Mouse (Mus musculus) embryonic facial prominence, embryonic 10.5 days (tissue): ENCODE data around the gene E030018B13Rik. TPM values are rescaled to one million over a fixed set of nuclear protein-coding genes. Genes with fewer than 3 reads are reported as not detected.

Experiments used
- DNase-seq: peaks from one replicate; pipeline ENCODE4 v3.0.0-alpha.2; 2017; ENCODE audit warnings: low spot score
- H3K27ac ChIP-seq: fragments of 300-500 bp; sonication (generic); replicated peaks from 2 replicates; pipeline ENCODE4 v1.5.1; 2016; ENCODE audit warnings: mild to moderate bottlenecking
- H3K27me3 ChIP-seq: fragments of 300-500 bp; sonication (generic); replicated peaks from 2 replicates; pipeline ENCODE4 v1.6.1; 2016; ENCODE audit warnings: low read depth, mild to moderate bottlenecking; ENCODE audit not compliant: poor library complexity, severe bottlenecking
- H3K36me3 ChIP-seq: fragments of 300-500 bp; sonication (generic); replicated peaks from 2 replicates; pipeline ENCODE4 v1.6.1; 2016; ENCODE audit warnings: mild to moderate bottlenecking, moderate library complexity
- H3K4me1 ChIP-seq: fragments of 300-500 bp; sonication (generic); 2 replicates; pipeline ENCODE4 v1.6.1; 2016
- H3K4me3 ChIP-seq: fragments of 300-500 bp; sonication (generic); 2 replicates; pipeline ENCODE4 v1.5.1; 2016; ENCODE audit warnings: mild to moderate bottlenecking, moderate library complexity
- H3K9me3 ChIP-seq: fragments of 300-500 bp; sonication (generic); 2 replicates; pipeline ENCODE4 v1.6.1; 2016; ENCODE audit warnings: mild to moderate bottlenecking
- WGBS: fragments of 180-500 bp; shearing (Covaris S2); methylation state at CpG from one replicate; pipeline ENCODE4 v1.1.7; 2016; 5-methylcytosine and 5-hydroxymethylcytosine counted together
- polyA plus RNA-seq: library from polyadenylated mRNA; unstranded; fragments of >200 nt; fragmentation: Nextera tagmentation; extraction: Ambion mirVana; gene quantifications from 2 replicates; pipeline ENCODE4 v1.2.1, GENCODE M21; 2016

E030018B13Rik gene
- polyA plus RNA-seq, 1 experiment from 2014 or later = not detected

DNA sequence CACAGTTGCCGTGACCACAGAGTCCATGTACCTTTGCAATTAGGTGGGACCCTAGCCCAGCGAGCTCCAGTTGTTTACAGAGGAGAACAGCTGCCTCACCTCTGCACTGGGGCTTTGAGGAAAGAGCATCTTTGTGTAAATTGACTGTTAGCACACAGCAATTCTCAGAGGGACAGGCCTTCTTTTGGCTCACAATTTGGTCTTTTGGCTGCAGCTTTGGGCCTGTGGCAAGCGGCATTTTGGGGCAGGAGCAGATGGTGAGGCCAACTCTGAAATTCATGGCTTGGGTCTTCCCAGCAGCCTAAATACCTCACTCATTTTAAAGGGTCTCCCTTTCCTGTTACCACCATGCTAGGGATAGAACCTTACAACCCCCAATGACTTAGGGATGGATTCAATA, 32.5 kb downstream of the E030018B13Rik start:
- Histone ChIP-seq H3K27me3 (no peaks in the 10 kb centered on the region), H3K4me1 (peaks cover 14% of the 10 kb centered on the region; the same call in 1 of the 2 replicates), H3K36me3 (no peaks in the 10 kb centered on the region), H3K27ac (no peak overlapping the region), H3K4me3 (no peak overlapping the region), H3K9me3 (no peaks in the 10 kb centered on the region)
- DNase-seq = no peak
- WGBS = 82% methylated on average over 3 of the region's 3 CpGs

DNA sequence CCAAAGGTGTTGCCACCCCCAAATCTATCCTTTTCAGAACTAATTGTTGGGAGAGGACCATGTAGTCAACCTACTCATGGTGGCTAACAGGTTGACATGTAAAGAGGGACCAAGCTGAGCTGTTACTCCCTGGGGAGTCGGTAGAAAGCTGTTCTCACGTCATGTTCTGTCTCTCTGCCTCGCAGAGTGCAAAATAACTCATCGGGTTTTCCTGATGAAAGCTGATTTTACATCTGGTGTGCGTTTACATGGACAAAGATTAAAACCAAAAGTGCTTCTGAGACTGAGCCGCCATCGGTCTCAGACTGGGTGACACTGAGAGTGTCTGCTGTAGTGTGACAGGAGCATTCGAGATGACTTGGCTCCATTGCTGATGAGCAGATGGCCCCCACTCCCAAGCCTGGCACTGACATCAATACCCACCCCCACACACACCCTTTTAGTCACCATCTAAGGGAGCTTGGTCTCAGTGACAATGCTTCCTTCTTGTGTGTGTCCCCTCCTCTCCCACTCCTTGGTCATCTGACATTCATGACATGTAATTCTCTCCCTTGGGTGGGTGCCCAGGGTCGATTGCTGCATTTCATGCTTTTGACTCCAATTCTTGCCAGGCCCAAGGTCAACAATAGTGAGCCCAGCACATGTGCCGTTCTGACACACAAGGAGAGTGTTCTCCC, 34.4 kb downstream of the E030018B13Rik start:
- peaks cover 14% of the 10 kb centered on the region; the same call in 1 of the 2 replicates for H3K4me1 ChIP-seq
- H3K36me3 ChIP-seq = no peaks in the 10 kb centered on the region
- no peak overlapping the region; the same call in 1 of the 2 replicates for H3K27ac ChIP-seq
- DNase-seq = no peak
- H3K9me3 ChIP-seq = no peaks in the 10 kb centered on the region
- no peaks in the 10 kb centered on the region for H3K27me3 ChIP-seq
- WGBS = 78% methylated on average over 10 of the region's 10 CpGs
- no peak overlapping the region for H3K4me3 ChIP-seq

DNA sequence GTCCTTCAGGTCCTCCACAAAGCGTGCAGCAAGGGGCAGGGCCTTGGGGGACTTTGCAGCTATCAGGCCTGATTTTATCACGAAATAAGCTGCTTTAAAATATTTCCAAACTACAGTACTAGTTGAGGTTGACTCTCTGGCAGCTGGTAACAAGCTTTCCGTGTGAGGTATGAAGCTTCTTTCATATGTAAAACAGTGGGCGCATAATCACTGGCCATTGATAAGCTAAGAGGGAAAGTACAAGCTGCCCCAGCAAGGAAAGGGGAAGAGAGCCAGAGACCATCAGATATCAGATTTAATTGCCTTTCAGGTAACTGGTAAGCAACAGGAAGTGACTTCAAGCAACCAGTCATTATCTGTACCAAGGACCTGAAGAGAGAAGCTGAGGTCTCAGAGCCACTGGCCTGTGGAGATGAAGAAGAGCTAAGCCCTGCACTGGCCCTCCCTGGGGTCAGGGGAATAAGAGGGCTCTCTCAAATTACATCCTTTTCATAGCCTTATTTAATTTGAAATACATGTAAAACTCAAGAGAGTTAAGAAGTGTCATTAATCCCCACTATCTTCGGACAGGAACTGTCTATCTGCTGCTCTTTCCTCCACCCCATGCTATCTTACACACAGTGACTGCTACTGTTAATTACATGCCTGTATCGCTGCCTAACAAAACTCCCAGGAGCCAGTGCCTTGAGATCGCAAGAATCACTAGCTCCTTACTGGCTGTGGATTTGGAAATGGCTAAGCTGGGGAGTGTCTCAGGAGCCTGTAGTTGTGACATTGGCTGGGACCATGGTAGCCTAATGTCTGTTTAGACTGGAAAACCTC, 35.6 kb downstream of the E030018B13Rik start:
- DNase-seq = no peak
- WGBS = 57% methylated on average over 7 of the region's 7 CpGs
- H3K4me3 ChIP-seq = no peak overlapping the region
- H3K36me3 ChIP-seq = no peaks in the 10 kb centered on the region
- H3K27ac ChIP-seq = no peak overlapping the region
- no peaks in the 10 kb centered on the region for H3K27me3 ChIP-seq
- H3K9me3 ChIP-seq = no peaks in the 10 kb centered on the region
- peaks cover 24% of the 10 kb centered on the region for H3K4me1 ChIP-seq

DNA sequence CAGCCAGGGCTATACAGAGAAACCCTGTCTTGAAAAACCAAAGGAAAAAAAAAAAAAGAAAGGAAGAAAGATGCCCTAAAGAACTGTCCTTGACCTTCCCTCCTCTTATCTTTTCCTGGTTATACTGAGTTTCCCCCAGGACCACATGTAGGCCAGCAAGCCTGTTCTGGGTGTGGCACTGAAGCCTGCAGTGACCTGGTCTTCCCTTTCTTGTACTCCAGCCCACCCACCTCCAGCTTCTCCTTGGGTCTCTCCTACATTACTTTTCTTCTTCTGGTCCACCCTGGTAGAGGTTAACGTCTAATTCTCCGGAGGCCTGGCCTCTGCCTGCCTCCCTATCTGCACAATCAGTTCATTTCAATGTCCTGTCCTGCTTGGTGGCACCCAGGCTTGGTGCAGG, 38.8 kb downstream of the E030018B13Rik start:
- Histone ChIP-seq H3K4me1 (peaks cover 33% of the 10 kb centered on the region), H3K27me3 (no peaks in the 10 kb centered on the region), H3K36me3 (no peaks in the 10 kb centered on the region), H3K27ac (0 out of 2 replicates have a peak overlapping the region, but pooled peaks have one; percentile 8), H3K4me3 (no peak overlapping the region), H3K9me3 (no peaks in the 10 kb centered on the region)
- no peak for DNase-seq
- WGBS = 78% methylated on average over 2 of the region's 2 CpGs

DNA sequence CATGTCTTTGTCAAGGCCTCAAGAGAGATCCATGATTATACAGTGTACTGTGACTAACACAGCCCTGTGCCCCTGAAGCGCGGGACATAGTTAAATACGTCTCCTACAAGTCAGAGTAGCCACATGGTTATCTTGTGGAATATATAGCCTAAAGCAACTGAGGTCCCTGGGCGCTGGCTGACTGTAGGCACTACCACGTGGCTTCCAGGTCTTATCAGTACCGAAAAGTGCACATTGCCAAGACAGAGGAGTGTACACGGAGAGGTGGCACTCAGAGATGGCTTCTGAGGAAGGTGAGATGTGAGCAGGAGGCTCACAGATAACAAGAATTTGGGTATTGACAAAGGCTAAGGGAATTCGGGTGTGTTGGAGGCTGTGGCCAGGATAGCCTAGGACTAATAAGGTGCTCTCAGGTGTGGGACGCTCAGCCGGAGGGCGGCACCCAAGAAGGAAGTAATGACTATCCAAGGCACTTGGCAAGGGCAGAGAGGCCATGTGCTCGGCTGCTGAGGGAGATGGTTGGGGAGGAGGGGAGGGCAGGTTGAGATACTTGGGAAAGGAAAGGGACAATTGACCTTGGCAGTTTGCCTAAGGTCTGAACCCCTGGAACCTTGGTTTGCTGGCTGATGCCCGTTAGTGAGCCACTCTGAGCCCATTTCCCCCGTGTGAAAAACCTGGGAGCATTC, 39.6 kb downstream of the E030018B13Rik start:
- no peaks in the 10 kb centered on the region for H3K36me3 ChIP-seq
- H3K4me1 ChIP-seq = peaks cover 33% of the 10 kb centered on the region
- peak overlapping the region; percentile 86 for H3K27ac ChIP-seq
- no peaks in the 10 kb centered on the region for H3K9me3 ChIP-seq
- H3K27me3 ChIP-seq = no peaks in the 10 kb centered on the region
- no peak for DNase-seq
- 67% methylated on average over 14 of the region's 14 CpGs for WGBS
- no peak overlapping the region for H3K4me3 ChIP-seq

DNA sequence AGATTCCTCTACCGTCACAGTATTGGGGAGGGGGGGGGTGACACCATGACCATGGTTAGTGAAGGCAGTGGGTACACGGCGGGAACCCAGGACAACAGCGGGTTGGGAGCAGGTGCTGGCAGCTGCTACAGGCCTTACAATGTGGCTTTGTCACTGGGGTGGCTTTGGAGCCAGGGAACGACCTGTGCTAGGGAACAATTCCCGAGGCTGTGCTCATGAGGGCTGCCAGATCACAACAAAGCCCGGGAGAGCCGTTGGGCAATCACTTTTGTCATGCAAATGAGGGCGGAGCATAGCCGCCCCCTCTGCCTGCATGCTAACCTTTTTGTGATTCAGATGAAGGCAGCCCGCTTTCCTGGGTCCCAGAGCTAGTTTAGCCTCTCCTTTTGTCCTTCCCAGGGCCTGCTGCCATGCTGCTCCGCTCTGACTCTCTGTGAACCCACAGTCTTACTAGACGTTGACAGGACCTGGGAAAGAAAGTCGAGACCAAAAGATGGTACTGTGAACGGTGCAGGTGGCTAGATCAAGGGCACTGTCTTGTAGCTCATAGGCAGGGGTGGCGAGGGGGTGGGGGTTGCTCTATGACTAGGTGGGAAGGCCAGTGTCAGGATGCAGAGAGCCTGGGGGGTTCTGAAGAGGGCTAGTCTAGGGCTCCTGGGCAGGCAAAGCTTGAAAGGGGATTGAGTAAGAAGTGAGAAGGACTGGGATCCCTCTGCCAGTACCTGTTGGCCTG, 40.5 kb downstream of the E030018B13Rik start:
- Histone ChIP-seq H3K4me3 (peak overlapping the region; percentile 31), H3K9me3 (no peaks in the 10 kb centered on the region), H3K27me3 (no peaks in the 10 kb centered on the region), H3K36me3 (no peaks in the 10 kb centered on the region), H3K4me1 (peaks cover 28% of the 10 kb centered on the region), H3K27ac (peak overlapping the region; percentile 86)
- 10% methylated on average over 16 of the region's 16 CpGs for WGBS
- peak; percentile 56 for DNase-seq

DNA sequence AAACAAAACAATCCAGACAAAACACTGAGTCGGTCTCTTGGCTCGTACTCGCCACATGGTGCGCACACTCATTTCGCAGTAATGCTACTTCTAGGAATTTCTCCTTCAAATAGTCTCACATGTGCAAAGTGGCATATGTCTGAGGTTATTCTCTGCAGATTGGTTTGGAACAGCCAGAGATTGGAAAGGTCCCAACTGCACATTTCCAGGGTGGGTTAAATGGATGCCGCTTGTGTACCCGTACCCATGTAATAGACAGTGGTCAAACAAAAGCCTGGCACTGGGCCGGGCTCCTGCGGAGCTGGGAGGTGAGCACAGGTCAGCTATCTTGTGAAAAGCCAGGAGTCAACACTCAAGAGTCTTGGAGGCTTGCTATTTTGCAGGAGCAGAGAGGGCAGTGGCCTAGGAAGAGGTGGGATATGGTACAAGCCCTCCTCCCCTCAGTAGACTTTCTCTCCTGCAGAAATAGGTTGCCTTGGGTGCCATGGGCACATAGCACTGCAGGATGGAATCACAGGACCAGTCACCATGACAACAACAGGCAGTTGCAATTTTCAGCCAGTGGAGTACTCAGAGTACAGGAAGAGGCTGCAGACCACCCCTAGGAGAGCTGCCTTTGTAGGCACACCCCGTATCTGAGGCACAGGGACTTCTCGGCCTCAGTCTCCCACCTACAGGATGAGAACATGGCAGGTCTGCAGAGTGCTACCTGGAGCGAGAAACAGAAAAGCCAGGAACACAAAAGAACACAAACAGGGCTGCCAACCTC, 41.4 kb downstream of the E030018B13Rik start:
- Histone ChIP-seq H3K4me1 (peaks cover 24% of the 10 kb centered on the region), H3K9me3 (no peaks in the 10 kb centered on the region), H3K27me3 (no peaks in the 10 kb centered on the region), H3K4me3 (no peak overlapping the region), H3K27ac (peak overlapping the region; percentile 86), H3K36me3 (no peaks in the 10 kb centered on the region)
- 83% methylated on average over 12 of the region's 12 CpGs for WGBS
- DNase-seq = no peak

DNA sequence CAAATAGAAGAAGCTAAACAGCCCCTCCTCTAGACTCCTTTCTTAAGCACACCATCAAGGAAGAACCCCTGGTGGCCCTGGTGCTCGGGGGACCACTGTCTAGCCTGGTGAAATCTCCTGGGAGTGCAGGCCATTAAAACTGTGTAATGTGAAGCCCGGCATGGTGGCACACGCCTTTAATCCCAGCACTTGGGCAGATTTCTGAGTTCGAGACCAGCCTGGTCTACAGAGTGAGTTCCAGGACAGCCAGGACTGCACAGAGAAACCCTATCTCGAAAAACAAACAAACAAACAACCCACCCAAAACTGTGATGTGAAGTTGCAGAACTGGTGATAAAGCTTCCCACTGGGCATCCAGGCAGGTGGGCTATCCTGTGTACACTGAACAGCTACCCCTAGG, 47.0 kb downstream of the E030018B13Rik start:
- Histone ChIP-seq H3K36me3 (no peaks in the 10 kb centered on the region), H3K4me3 (no peak overlapping the region), H3K9me3 (no peaks in the 10 kb centered on the region), H3K27me3 (no peaks in the 10 kb centered on the region), H3K4me1 (peaks cover 8% of the 10 kb centered on the region), H3K27ac (no peak overlapping the region)
- no peak for DNase-seq
- 72% methylated on average over 5 of the region's 5 CpGs for WGBS

DNA sequence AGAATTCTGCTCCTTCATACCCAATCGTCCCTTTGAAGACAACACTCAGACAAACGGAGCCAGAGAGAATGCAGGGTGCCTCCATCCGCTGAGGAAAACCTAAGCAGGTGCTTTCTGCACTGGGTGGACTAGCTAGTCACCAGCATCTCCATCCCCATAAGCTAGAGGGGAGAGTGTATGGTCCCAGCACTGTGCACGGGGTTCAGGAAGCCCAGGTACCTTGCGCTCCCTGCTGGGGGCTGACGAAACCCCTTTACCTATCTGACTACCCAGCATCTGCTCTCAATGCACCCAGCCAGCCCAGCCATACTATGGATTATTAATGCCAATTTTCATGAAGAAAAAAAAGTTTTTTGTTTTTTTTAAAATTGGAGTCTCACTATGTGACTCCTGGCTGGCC, 47.5 kb downstream of the E030018B13Rik start:
- Histone ChIP-seq H3K9me3 (no peaks in the 10 kb centered on the region), H3K27ac (no peak overlapping the region), H3K4me1 (peaks cover 7% of the 10 kb centered on the region), H3K4me3 (no peak overlapping the region), H3K27me3 (no peaks in the 10 kb centered on the region), H3K36me3 (no peaks in the 10 kb centered on the region)
- DNase-seq = no peak
- WGBS = 67% methylated on average over 6 of the region's 6 CpGs

DNA sequence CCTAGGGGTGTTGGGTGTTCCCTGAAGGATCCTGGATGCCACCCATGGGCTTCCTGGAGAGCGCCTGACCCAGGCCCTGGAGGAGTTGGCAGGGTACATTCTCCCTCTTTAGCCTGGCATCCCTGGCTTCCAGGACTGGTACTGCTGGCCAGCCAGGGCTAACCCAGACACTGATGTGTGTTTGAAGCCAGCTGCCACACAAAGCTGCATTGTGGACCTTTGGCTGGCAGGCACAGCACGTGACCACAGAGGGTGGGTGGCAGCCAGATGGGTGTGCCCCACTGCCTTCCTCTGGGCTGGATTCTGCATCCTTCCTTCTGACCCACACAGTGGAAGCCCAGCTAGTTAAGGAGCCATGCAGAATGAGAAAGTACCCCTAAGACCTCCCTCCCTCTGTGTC, 48.5 kb downstream of the E030018B13Rik start:
- no peak for DNase-seq
- Histone ChIP-seq H3K27me3 (no peaks in the 10 kb centered on the region), H3K4me1 (peaks cover 13% of the 10 kb centered on the region), H3K4me3 (no peak overlapping the region), H3K9me3 (no peaks in the 10 kb centered on the region), H3K27ac (peak overlapping the region; percentile 26; the same call in 1 of the 2 replicates), H3K36me3 (no peaks in the 10 kb centered on the region)
- WGBS = 76% methylated on average over 2 of the region's 2 CpGs

DNA sequence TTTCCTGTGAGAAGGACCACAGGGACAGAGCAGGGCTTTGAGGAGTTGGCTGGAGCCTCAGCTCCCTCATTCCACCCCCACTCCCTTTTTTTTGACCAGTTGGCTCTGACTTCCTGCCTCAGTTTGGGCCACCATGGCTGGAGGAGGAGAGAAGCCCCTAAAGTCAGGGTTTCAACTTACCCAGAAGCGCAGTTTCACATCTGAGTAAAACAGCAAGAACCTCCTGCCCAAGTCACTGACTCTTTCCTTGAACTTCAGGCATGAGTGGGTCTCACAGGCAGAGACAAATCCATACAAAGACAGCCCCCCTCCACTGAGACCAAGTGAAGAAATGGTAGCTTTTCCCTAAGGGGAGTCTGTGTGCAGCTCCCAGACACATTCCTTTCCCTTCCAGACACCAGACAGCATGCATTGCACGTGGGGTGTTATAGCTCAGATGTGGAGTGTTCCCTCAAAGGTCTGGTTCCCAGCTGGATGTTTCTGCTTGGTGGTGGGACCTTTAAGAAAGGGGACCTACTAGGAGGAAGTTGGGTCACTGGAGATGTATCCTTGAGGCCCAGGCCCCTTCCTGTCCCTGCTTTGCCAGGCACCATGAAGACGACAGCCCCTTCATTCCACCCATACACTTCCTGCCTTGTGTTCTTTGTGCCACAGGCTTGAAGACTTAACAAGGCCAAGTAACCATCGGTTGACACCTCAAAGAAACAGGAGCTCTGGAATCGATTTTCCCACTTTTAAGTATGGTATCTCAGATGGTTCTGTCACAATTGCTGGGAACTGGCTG, 49.2 kb downstream of the E030018B13Rik start:
- Histone ChIP-seq H3K36me3 (no peaks in the 10 kb centered on the region), H3K4me3 (no peak overlapping the region), H3K4me1 (peaks cover 14% of the 10 kb centered on the region), H3K27me3 (no peaks in the 10 kb centered on the region), H3K27ac (peak overlapping the region; percentile 26; the same call in 1 of the 2 replicates), H3K9me3 (no peaks in the 10 kb centered on the region)
- DNase-seq = no peak
- WGBS = 68% methylated on average over 5 of the region's 5 CpGs
